Mouse (Mus musculus) erythroblast, embryonic 14.5 days (primary cell): ENCODE measurements around the gene Npcd. TPM values are rescaled to one million over a fixed set of nuclear protein-coding genes. Genes with fewer than 3 reads are reported as not detected.

Source experiments
- H3K27me3 ChIP-seq: 2 replicates; pipeline ENCODE4 v1.6.1; 2012; ENCODE audit warnings: inconsistent platforms; ENCODE audit not compliant: control insufficient read depth
- H3K36me3 ChIP-seq: 2 replicates; pipeline ENCODE4 v1.6.1; 2012; ENCODE audit warnings: mild to moderate bottlenecking, inconsistent platforms; ENCODE audit not compliant: control insufficient read depth
- H3K4me1 ChIP-seq: 2 replicates; pipeline ENCODE4 v1.6.1; 2012; ENCODE audit warnings: inconsistent platforms; ENCODE audit not compliant: control insufficient read depth
- H3K4me3 ChIP-seq: replicated peaks from 2 replicates; pipeline ENCODE3; 2012; ENCODE audit warnings: moderate library complexity, mild to moderate bottlenecking, inconsistent platforms
- H3K9me3 ChIP-seq: 2 replicates; pipeline ENCODE4 v1.6.1; 2012; ENCODE audit warnings: low read length, inconsistent platforms, mixed read lengths; ENCODE audit not compliant: control insufficient read depth
- GATA1 ChIP-seq: IDR thresholded peaks from 2 replicates; pipeline ENCODE4 v1.6.1; 2012; ENCODE audit warnings: low read length, inconsistent platforms, mixed read lengths
- TAL1 ChIP-seq: IDR thresholded peaks from 3 replicates; pipeline ENCODE4 v1.6.1; 2012; ENCODE audit warnings: low read length, inconsistent platforms, mixed read lengths
- polyA plus RNA-seq: library from polyadenylated mRNA; stranded (reverse); fragments of >175 nt; gene quantifications from 2 replicates; pipeline ENCODE4 v1.2.3, GENCODE M21; 2012

Npcd gene
- polyA plus RNA-seq, 1 experiment, result not detected

GRCm38 (mm10) chr15:79798591-79798990 is 35.4 kb downstream of the Npcd start:
- no peak for TF ChIP-seq GATA1
- TF ChIP-seq TAL1, result no peak
- H3K4me3 ChIP-seq, result no peak overlapping the region
- peaks cover 28% of the 10 kb centered on the region for H3K27me3 ChIP-seq
- H3K4me1 ChIP-seq, result no peaks in the 10 kb centered on the region
- H3K9me3 ChIP-seq, result peaks cover under 1% of the 10 kb centered on the region; the same call in 1 of the 2 replicates
- no peaks in the 10 kb centered on the region for H3K36me3 ChIP-seq

- TF ChIP-seq GATA1, result no peak
- TF ChIP-seq TAL1, result no peak
Observed at GRCm38 (mm10) chr15:79797680-79798079, 36.4 kb downstream of the Npcd start.

DNA sequence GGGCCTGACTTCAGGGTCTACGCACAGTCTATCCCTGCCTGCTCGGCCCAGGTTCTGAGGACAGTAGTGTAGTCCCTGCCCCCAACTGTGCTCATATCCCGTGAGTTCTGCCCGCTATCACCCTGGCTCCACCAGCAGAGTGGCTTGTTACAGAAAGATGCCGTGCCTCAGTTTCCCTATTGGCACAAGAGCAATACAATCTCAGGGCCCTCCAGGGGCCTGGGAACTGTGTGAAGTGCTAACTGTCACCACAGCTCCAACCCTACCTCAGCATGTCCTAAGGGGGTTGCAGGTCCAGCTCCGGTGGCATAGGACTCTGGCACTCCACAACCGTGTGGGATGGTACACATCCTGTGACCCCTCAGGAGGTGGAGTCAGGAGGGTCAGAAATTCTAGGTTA is 36.9 kb downstream of the Npcd start:
- H3K4me1 ChIP-seq, result peaks cover 3% of the 10 kb centered on the region
- no peak for TF ChIP-seq GATA1
- TF ChIP-seq TAL1, result no peak
- H3K27me3 ChIP-seq, result peaks cover 23% of the 10 kb centered on the region
- H3K4me3 ChIP-seq, result no peak overlapping the region
- no peaks in the 10 kb centered on the region for H3K36me3 ChIP-seq
- no peaks in the 10 kb centered on the region for H3K9me3 ChIP-seq

More at GRCm38 (mm10) chr15:79797680-79798079, 36.4 kb downstream of the Npcd start:
- H3K4me1 ChIP-seq, result no peaks in the 10 kb centered on the region
- no peaks in the 10 kb centered on the region for H3K36me3 ChIP-seq
- H3K4me3 ChIP-seq, result no peak overlapping the region
- H3K9me3 ChIP-seq, result no peaks in the 10 kb centered on the region
- peaks cover 23% of the 10 kb centered on the region for H3K27me3 ChIP-seq

- peaks cover 3% of the 10 kb centered on the region for H3K4me1 ChIP-seq
- no peak overlapping the region for H3K4me3 ChIP-seq
- no peaks in the 10 kb centered on the region for H3K9me3 ChIP-seq
- H3K36me3 ChIP-seq, result no peaks in the 10 kb centered on the region
- TF ChIP-seq TAL1 (no peak), GATA1 (no peak)
- H3K27me3 ChIP-seq, result peaks cover 17% of the 10 kb centered on the region
Observed at GRCm38 (mm10) chr15:79796256-79796655, 37.8 kb downstream of the Npcd start.

- Histone ChIP-seq H3K4me1 (peaks cover 3% of the 10 kb centered on the region), H3K4me3 (no peak overlapping the region), H3K36me3 (no peaks in the 10 kb centered on the region), H3K9me3 (no peaks in the 10 kb centered on the region), H3K27me3 (peaks cover 14% of the 10 kb centered on the region)
- no peak for TF ChIP-seq TAL1
- TF ChIP-seq GATA1, result no peak
Observed at GRCm38 (mm10) chr15:79794173-79794572, 39.9 kb downstream of the Npcd start.

GRCm38 (mm10) chr15:79793076-79793475 is 41.0 kb downstream of the Npcd start:
- Histone ChIP-seq H3K9me3 (no peaks in the 10 kb centered on the region), H3K27me3 (peaks cover 14% of the 10 kb centered on the region), H3K4me1 (peaks cover 3% of the 10 kb centered on the region), H3K4me3 (no peak overlapping the region), H3K36me3 (no peaks in the 10 kb centered on the region)
- TF ChIP-seq TAL1, result no peak
- no peak for TF ChIP-seq GATA1

DNA sequence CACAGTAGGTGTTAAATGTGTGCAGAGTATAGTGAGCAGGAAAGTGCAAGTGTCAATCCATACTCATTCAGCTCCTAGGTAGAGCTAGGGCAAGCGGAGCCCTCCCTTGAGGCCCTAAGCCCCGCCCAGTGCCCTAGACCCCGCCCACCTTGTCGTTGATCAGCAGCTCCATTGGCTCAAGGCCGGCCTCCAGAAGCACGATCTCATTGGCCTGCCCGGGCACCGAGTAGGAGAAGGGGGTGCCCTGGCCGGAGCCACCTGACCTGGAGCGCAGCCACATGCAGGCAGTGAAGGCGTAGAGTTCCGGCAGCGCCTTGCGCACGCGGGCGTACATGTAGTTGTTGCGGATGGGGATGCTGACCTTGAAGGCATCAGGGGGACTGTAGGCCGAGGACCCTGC is 41.6 kb downstream of the Npcd start:
- no peaks in the 10 kb centered on the region for H3K36me3 ChIP-seq
- peaks cover 3% of the 10 kb centered on the region for H3K4me1 ChIP-seq
- H3K4me3 ChIP-seq, result no peak overlapping the region
- no peaks in the 10 kb centered on the region for H3K9me3 ChIP-seq
- TF ChIP-seq TAL1, result no peak
- no peak for TF ChIP-seq GATA1
- H3K27me3 ChIP-seq, result peaks cover 14% of the 10 kb centered on the region

DNA sequence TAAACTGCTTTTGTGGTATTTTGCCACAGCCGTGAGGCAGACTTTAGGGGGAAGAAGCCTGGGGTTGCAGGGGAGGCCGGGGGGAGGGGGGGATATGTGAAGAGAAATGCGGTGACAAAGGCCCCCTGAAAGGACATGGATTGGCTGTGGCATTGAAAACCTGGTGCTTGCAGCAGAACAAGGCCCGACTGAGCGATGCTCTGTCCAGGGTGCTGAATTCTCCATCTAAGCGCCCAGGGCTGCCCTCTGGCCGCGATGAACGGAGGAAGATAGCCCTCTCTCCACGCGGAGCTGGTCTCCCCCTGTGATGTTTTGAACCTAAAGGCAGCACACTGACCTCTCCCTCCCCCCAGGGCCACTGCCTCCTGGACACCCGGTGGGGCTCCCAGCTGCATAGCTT is 42.5 kb downstream of the Npcd start:
- Histone ChIP-seq H3K4me3 (no peak overlapping the region), H3K9me3 (no peaks in the 10 kb centered on the region), H3K27me3 (peaks cover 18% of the 10 kb centered on the region)

GRCm38 (mm10) chr15:79790905-79791304 is 43.1 kb downstream of the Npcd start:
- Histone ChIP-seq H3K36me3 (no peaks in the 10 kb centered on the region), H3K9me3 (no peaks in the 10 kb centered on the region), H3K4me1 (peaks cover 3% of the 10 kb centered on the region), H3K27me3 (peaks cover 22% of the 10 kb centered on the region), H3K4me3 (no peak overlapping the region)
- no peak for TF ChIP-seq TAL1
- TF ChIP-seq GATA1, result no peak

More for the DNA sequence above, 42.5 kb downstream of the Npcd start:
- peaks cover 3% of the 10 kb centered on the region for H3K4me1 ChIP-seq
- TF ChIP-seq TAL1, result no peak
- no peak for TF ChIP-seq GATA1
- no peaks in the 10 kb centered on the region for H3K36me3 ChIP-seq

DNA sequence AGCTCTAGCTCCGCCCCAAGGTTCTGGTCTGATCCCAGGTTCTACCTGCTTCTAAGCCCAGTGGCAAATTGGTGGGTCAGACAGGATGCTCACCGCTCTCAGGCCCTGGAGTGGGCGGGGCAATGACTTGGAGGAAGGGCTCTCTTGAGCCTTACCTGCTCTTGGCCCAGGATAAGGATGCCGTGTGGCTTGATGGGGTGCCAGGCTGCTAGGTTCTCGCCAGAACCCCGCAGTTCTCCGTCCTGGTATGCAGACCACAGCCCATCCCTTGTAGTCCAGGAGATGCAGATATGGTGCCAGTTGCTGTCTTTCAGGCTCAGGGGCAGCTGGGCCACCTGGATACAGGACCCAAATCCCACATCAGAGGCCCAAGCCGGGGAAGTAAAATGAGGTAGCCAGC is 43.9 kb downstream of the Npcd start:
- Histone ChIP-seq H3K4me3 (no peak overlapping the region), H3K27me3 (peaks cover 24% of the 10 kb centered on the region), H3K9me3 (no peaks in the 10 kb centered on the region), H3K36me3 (no peaks in the 10 kb centered on the region), H3K4me1 (peaks cover 3% of the 10 kb centered on the region)
- no peak for TF ChIP-seq TAL1
- no peak for TF ChIP-seq GATA1
